Mouse (Mus musculus): Measurements from ENCODE around the gene Borcs5. TPM values are rescaled to one million over a fixed set of nuclear protein-coding genes. Genes with fewer than 3 reads are reported as not detected.

The Borcs5 gene
- total and polyA plus RNA-seq, 2 experiments from 2014 or later = 19.2 to 27.9 TPM

GRCm38 (mm10) chr6:134743568-134743967, 104.3 kb downstream of the Borcs5 start:
- Histone ChIP-seq H3K9me3 (replicated peaks; ENCODE audit: control insufficient read depth, low read length) (no peaks in the 10 kb centered on the region), H3K36me3 (replicated peaks; ENCODE audit: control insufficient read depth, insufficient read depth, low read length) (peaks cover 18% of the 10 kb centered on the region), H3K9ac (replicated peaks; ENCODE audit: low read depth, low read length) (no peak overlapping the region), H3K4me1 (ENCODE audit: control insufficient read depth, insufficient read depth) (0 out of 2 replicates have a peak, but pooled peaks cover 5% of the 10 kb centered on the region), H3K27ac (ENCODE audit: low read depth) (no peak overlapping the region), H3K4me2 (ENCODE audit: low read depth, low read length) (no peak overlapping the region), H3K27me3 (ENCODE audit: control insufficient read depth, insufficient read depth, low read length) (no peaks in the 10 kb centered on the region), H3K4me3 (ENCODE audit: low read depth, low read length) (no peak overlapping the region)
- ATAC-seq (ENCODE audit: insufficient read depth, low read depth) = no peak
- DNase-seq (ENCODE audit: low spot score) = no peak
- TF ChIP-seq EP300 (IDR thresholded peaks at IDR 0.05; ENCODE audit: low read depth) (no peak), CTCF (IDR thresholded peaks at IDR 0.05; ENCODE audit: low read depth) (no peak)

- H3K27me3 ChIP-seq (ENCODE audit: control insufficient read depth, insufficient read depth, low read length) = no peaks in the 10 kb centered on the region
- no peak overlapping the region for H3K4me2 ChIP-seq (ENCODE audit: low read depth, low read length)
- 0 out of 2 replicates have a peak, but pooled peaks cover 7% of the 10 kb centered on the region for H3K36me3 ChIP-seq (replicated peaks; ENCODE audit: control insufficient read depth, insufficient read depth, low read length)
- WGBS = 92% methylated on average over 7 of the region's 7 CpGs
- no peak overlapping the region for H3K9ac ChIP-seq (replicated peaks; ENCODE audit: low read depth, low read length)
- H3K27ac ChIP-seq (ENCODE audit: low read depth) = no peak overlapping the region
- 0 out of 2 replicates have a peak, but pooled peaks cover 5% of the 10 kb centered on the region for H3K4me1 ChIP-seq (ENCODE audit: control insufficient read depth, insufficient read depth)
- DNase-seq (ENCODE audit: low spot score) (no peak), ATAC-seq (ENCODE audit: insufficient read depth, low read depth) (no peak)
- no peaks in the 10 kb centered on the region for H3K9me3 ChIP-seq (replicated peaks; ENCODE audit: control insufficient read depth, low read length)
- TF ChIP-seq EP300 (IDR thresholded peaks at IDR 0.05; ENCODE audit: low read depth) = no peak
- H3K4me3 ChIP-seq (ENCODE audit: low read depth, low read length) = no peak overlapping the region
Observed at GRCm38 (mm10) chr6:134745876-134746275, 106.6 kb downstream of the Borcs5 start.

GRCm38 (mm10) chr6:134748126-134748525, 108.8 kb downstream of the Borcs5 start:
- ATAC-seq (ENCODE audit: insufficient read depth, low read depth) = no peak
- TF ChIP-seq CTCF (IDR thresholded peaks at IDR 0.05; ENCODE audit: low read depth) = no peak
- no peak for TF ChIP-seq EP300 (IDR thresholded peaks at IDR 0.05; ENCODE audit: low read depth)
- no peaks in the 10 kb centered on the region for H3K27me3 ChIP-seq (ENCODE audit: control insufficient read depth, insufficient read depth, low read length)
- no peak overlapping the region for H3K9ac ChIP-seq (replicated peaks; ENCODE audit: low read depth, low read length)
- H3K27ac ChIP-seq (ENCODE audit: low read depth) = no peak overlapping the region
- 84% methylated on average over 3 of the region's 3 CpGs for WGBS
- H3K9me3 ChIP-seq (replicated peaks; ENCODE audit: control insufficient read depth, low read length) = no peaks in the 10 kb centered on the region
- peaks cover 7% of the 10 kb centered on the region; the same call in 1 of the 2 replicates for H3K36me3 ChIP-seq (replicated peaks; ENCODE audit: control insufficient read depth, insufficient read depth, low read length)
- H3K4me3 ChIP-seq (ENCODE audit: low read depth, low read length) = no peak overlapping the region
- no peak for DNase-seq (ENCODE audit: low spot score)
- H3K4me1 ChIP-seq (ENCODE audit: control insufficient read depth, insufficient read depth) = peaks cover 9% of the 10 kb centered on the region
- no peak overlapping the region for H3K4me2 ChIP-seq (ENCODE audit: low read depth, low read length)

- Histone ChIP-seq H3K9me3 (replicated peaks; ENCODE audit: control insufficient read depth, low read length) (no peaks in the 10 kb centered on the region), H3K9ac (replicated peaks; ENCODE audit: low read depth, low read length) (no peak overlapping the region), H3K27me3 (ENCODE audit: control insufficient read depth, insufficient read depth, low read length) (no peaks in the 10 kb centered on the region), H3K4me2 (ENCODE audit: low read depth, low read length) (no peak overlapping the region), H3K36me3 (replicated peaks; ENCODE audit: control insufficient read depth, insufficient read depth, low read length) (peaks cover 9% of the 10 kb centered on the region), H3K4me1 (ENCODE audit: control insufficient read depth, insufficient read depth) (peaks cover 10% of the 10 kb centered on the region), H3K27ac (ENCODE audit: low read depth) (no peak overlapping the region), H3K4me3 (ENCODE audit: low read depth, low read length) (no peak overlapping the region)
- no peak for DNase-seq (ENCODE audit: low spot score)
- TF ChIP-seq EP300 (IDR thresholded peaks at IDR 0.05; ENCODE audit: low read depth) = no peak
- no peak for TF ChIP-seq CTCF (IDR thresholded peaks at IDR 0.05; ENCODE audit: low read depth)
- 91% methylated on average over 4 of the region's 4 CpGs for WGBS
- no peak for ATAC-seq (ENCODE audit: insufficient read depth, low read depth)
Observed at GRCm38 (mm10) chr6:134751087-134751486, 111.8 kb downstream of the Borcs5 start.

GRCm38 (mm10) chr6:134751883-134752647, 112.8 kb downstream of the Borcs5 start:
- H3K27ac ChIP-seq (ENCODE audit: low read depth) = peak overlapping the region; percentile 36
- ATAC-seq (ENCODE audit: insufficient read depth, low read depth) = no peak
- no peaks in the 10 kb centered on the region for H3K9me3 ChIP-seq (replicated peaks; ENCODE audit: control insufficient read depth, low read length)
- WGBS = 82% methylated on average over 5 of the region's 5 CpGs
- no peak overlapping the region for H3K9ac ChIP-seq (replicated peaks; ENCODE audit: low read depth, low read length)
- H3K27me3 ChIP-seq (ENCODE audit: control insufficient read depth, insufficient read depth, low read length) = no peaks in the 10 kb centered on the region
- H3K4me1 ChIP-seq (ENCODE audit: control insufficient read depth, insufficient read depth) = peaks cover 10% of the 10 kb centered on the region
- peaks cover 13% of the 10 kb centered on the region for H3K36me3 ChIP-seq (replicated peaks; ENCODE audit: control insufficient read depth, insufficient read depth, low read length)
- TF ChIP-seq EP300 (IDR thresholded peaks at IDR 0.05; ENCODE audit: low read depth) (no peak), CTCF (IDR thresholded peaks at IDR 0.05; ENCODE audit: low read depth) (no peak)
- no peak overlapping the region for H3K4me3 ChIP-seq (ENCODE audit: low read depth, low read length)
- no peak overlapping the region for H3K4me2 ChIP-seq (ENCODE audit: low read depth, low read length)
- no peak for DNase-seq (ENCODE audit: low spot score)

GRCm38 (mm10) chr6:134753412-134753811, 114.1 kb downstream of the Borcs5 start:
- Histone ChIP-seq H3K9me3 (replicated peaks; ENCODE audit: control insufficient read depth, low read length) (no peaks in the 10 kb centered on the region), H3K4me2 (ENCODE audit: low read depth, low read length) (no peak overlapping the region), H3K27me3 (ENCODE audit: control insufficient read depth, insufficient read depth, low read length) (no peaks in the 10 kb centered on the region), H3K4me3 (ENCODE audit: low read depth, low read length) (no peak overlapping the region), H3K27ac (ENCODE audit: low read depth) (no peak overlapping the region), H3K9ac (replicated peaks; ENCODE audit: low read depth, low read length) (no peak overlapping the region), H3K4me1 (ENCODE audit: control insufficient read depth, insufficient read depth) (peaks cover 10% of the 10 kb centered on the region), H3K36me3 (replicated peaks; ENCODE audit: control insufficient read depth, insufficient read depth, low read length) (peaks cover 18% of the 10 kb centered on the region)
- TF ChIP-seq CTCF (IDR thresholded peaks at IDR 0.05; ENCODE audit: low read depth) = no peak
- TF ChIP-seq EP300 (IDR thresholded peaks at IDR 0.05; ENCODE audit: low read depth) = no peak
- WGBS = 89% methylated on average over 4 of the region's 4 CpGs
- DNase-seq (ENCODE audit: low spot score) (no peak), ATAC-seq (ENCODE audit: insufficient read depth, low read depth) (no peak)
